In the genomic region with DNA sequence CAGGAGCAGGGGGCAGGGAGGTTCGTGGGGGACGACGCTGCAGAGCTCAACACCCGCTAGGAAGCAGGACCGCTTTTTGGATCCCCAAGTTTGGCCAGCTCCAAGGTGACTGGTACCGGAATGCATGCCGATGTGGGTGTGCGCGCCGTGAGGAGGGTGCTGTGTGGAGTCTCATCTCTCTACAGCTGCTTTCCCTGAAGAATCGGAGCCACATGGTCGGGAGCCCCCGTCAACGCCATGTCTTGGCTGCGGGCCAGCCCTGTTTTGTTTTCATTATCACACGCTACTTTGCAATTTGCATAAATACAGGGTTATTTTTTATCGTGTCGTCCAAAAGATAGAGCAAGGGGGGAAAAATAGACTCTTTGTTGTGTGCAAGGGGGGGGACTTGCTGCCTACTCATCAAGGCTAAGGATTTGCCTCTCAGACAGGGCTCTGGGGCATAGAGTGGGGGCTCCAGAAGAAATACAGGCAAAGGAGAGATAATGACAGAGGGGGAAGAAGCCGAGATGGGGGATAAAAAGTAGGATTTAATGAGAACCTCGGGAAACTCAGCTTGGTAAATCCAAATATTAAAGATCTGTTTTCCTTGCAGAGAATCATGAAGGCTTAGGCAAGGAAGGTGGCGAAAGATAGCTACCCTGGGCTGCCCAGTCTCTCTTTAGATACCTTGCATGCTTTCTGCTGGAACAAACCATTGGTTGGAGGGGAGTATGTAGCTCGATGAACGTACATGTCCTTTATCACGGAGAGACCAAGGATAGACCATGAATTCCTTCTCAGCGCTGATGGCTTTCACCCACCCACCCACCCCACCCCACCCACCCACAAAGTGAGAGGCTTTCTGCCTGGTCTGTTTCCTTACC, we compare ENCODE assay signal across 11 mouse cellular contexts.
DNase-seq lines count a peak whose midpoint lies in the region; ATAC-seq lines count a peak whose summit lies in the region.
"Had no signal": no experiment of that assay in that cellular context is flagged by ENCODE, and none has a peak within 500 bp of the region (broad histone marks: within the 10 kb centered on the region; RNA-seq: fewer than 3 reads in every experiment).

No protein-coding gene starts in this region.

- H3K27ac ChIP-seq in forebrain, embryonic 14.5 days (ENCODE audit: low read depth, low read length), result peak overlapping the region; percentile 68
- H3K27ac ChIP-seq in hindbrain, embryonic 13.5 days, result peak overlapping the region; percentile 88
- peak overlapping the region; percentile 64 for H3K27ac ChIP-seq in neural tube, embryonic 14.5 days (ENCODE audit: low read depth, low read length)
- H3K27ac ChIP-seq: embryonic facial prominence, embryonic 15.5 days; heart, embryonic 10.5 days had no signal

- no peaks in the 10 kb centered on the region for H3K27me3 ChIP-seq in forebrain, embryonic 14.5 days (replicated peaks; ENCODE audit: control insufficient read depth, insufficient read depth, low read length)
- H3K27me3 ChIP-seq in hindbrain, embryonic 13.5 days, result peaks cover under 1% of the 10 kb centered on the region; the same call in 1 of the 2 replicates
- no peaks in the 10 kb centered on the region for H3K27me3 ChIP-seq in neural tube, embryonic 14.5 days (ENCODE audit: control insufficient read depth, insufficient read depth, low read length)
- H3K27me3 ChIP-seq: embryonic facial prominence, embryonic 15.5 days had no signal

- peak overlapping the region; percentile 46; the same call in 1 of the 2 replicates for H3K9ac ChIP-seq in forebrain, embryonic 14.5 days (ENCODE audit: low read length)
- H3K9ac ChIP-seq in hindbrain, embryonic 13.5 days, result peak overlapping the region; percentile 66
- H3K9ac ChIP-seq in neural tube, embryonic 14.5 days (replicated peaks; ENCODE audit: low read depth, low read length), result peak overlapping the region; percentile 44
- H3K9ac ChIP-seq: embryonic facial prominence, embryonic 15.5 days had no signal

- H3K4me3 ChIP-seq in forebrain, embryonic 14.5 days (ENCODE audit: low read depth, low read length), result peak overlapping the region; percentile 24
- H3K4me3 ChIP-seq in hindbrain, embryonic 13.5 days, result peak overlapping the region; percentile 37
- peak overlapping the region; percentile 24 for H3K4me3 ChIP-seq in neural tube, embryonic 14.5 days (ENCODE audit: low read depth, low read length)
- H3K4me3 ChIP-seq: embryonic facial prominence, embryonic 15.5 days; heart, embryonic 10.5 days had no signal

- peak overlapping the region; percentile 59 for H3K4me2 ChIP-seq in forebrain, embryonic 14.5 days (ENCODE audit: low read length)
- H3K4me2 ChIP-seq in hindbrain, embryonic 13.5 days, result peak overlapping the region; percentile 56
- H3K4me2 ChIP-seq in neural tube, embryonic 14.5 days (ENCODE audit: low read depth, low read length), result peak overlapping the region; percentile 49
- H3K4me2 ChIP-seq: embryonic facial prominence, embryonic 15.5 days had no signal

- peaks cover 35% of the 10 kb centered on the region for H3K4me1 ChIP-seq in forebrain, embryonic 14.5 days (ENCODE audit: control insufficient read depth, insufficient read depth, low read length)
- peaks cover 46% of the 10 kb centered on the region for H3K4me1 ChIP-seq in hindbrain, embryonic 13.5 days (replicated peaks)
- H3K4me1 ChIP-seq in neural tube, embryonic 14.5 days (ENCODE audit: control insufficient read depth, insufficient read depth, low read length), result peaks cover 13% of the 10 kb centered on the region

- WGBS in forebrain, embryonic 14.5 days, result 30% methylated on average over 25 of the region's 25 CpGs
- 43% methylated on average over 25 of the region's 25 CpGs for WGBS in hindbrain, embryonic 13.5 days
- 45% methylated on average over 25 of the region's 25 CpGs for WGBS in neural tube, embryonic 14.5 days

- H3K36me3 ChIP-seq in forebrain, embryonic 14.5 days (ENCODE audit: control insufficient read depth, insufficient read depth, low read length), result no peaks in the 10 kb centered on the region
- H3K36me3 ChIP-seq in hindbrain, embryonic 13.5 days, result no peaks in the 10 kb centered on the region
- no peaks in the 10 kb centered on the region for H3K36me3 ChIP-seq in neural tube, embryonic 14.5 days (ENCODE audit: control insufficient read depth, insufficient read depth, low read length)
- H3K36me3 ChIP-seq: embryonic facial prominence, embryonic 15.5 days; G1E; heart, embryonic 10.5 days had no signal

- peak; percentile 8 to 15 for DNase-seq in layer of hippocampus, postnatal 14 days (ENCODE audit: low spot score in 2 of 2)
- no peak for DNase-seq in layer of hippocampus, adult 9-11 months
- peak; percentile 91 for DNase-seq in forebrain, embryonic 14.5 days (ENCODE audit: low spot score)
- DNase-seq in adrenal gland, adult 8-10 months, result no peak
- DNase-seq in liver, result no peak
- DNase-seq: thymus, postnatal 14 days had no signal

- no peaks in the 10 kb centered on the region for H3K9me3 ChIP-seq in forebrain, embryonic 14.5 days (replicated peaks; ENCODE audit: control insufficient read depth, low read length)
- no peaks in the 10 kb centered on the region for H3K9me3 ChIP-seq in hindbrain, embryonic 13.5 days
- H3K9me3 ChIP-seq in neural tube, embryonic 14.5 days (ENCODE audit: control insufficient read depth, low read length), result no peaks in the 10 kb centered on the region
- H3K9me3 ChIP-seq: embryonic facial prominence, embryonic 15.5 days; heart, embryonic 10.5 days had no signal

- peak; percentile 80 for ATAC-seq in forebrain, embryonic 14.5 days
- ATAC-seq in hindbrain, embryonic 13.5 days (ENCODE audit: low FRiP score), result peak; percentile 56; the same call in 1 of the 2 replicates
- ATAC-seq in neural tube, embryonic 14.5 days (ENCODE audit: low read depth), result 0 out of 2 replicates have a peak, but pooled peaks have one; percentile 52

Comparison
In these comparisons a context has a peak if more than half of its experiments do, and no peak if none do; other contexts are left out.
1. DNase-seq: peak in layer of hippocampus, postnatal 14 days (2 of 2) and forebrain, embryonic 14.5 days (single experiment); none in layer of hippocampus, adult 9-11 months (single experiment), adrenal gland, adult 8-10 months (single experiment) and liver (single experiment).
2. Peak in every context shown above with its lines, with median percentiles within 50 percentile points of each other: ATAC-seq, H3K27ac ChIP-seq, H3K4me2 ChIP-seq, H3K4me3 ChIP-seq and H3K9ac ChIP-seq.